Mouse (Mus musculus): ENCODE measurements around the gene Efna1.

Gene Efna1

GRCm38 (mm10) chr3:89243609-89244008 is 37.3 kb downstream of the Efna1 start:
- no peak for DNase-seq

- no peak for DNase-seq
Observed at GRCm38 (mm10) chr3:89242331-89242895, 38.5 kb downstream of the Efna1 start.

- no peak for DNase-seq
Observed at GRCm38 (mm10) chr3:89238494-89238893, 42.4 kb downstream of the Efna1 start.

- DNase-seq, result no peak
Observed at GRCm38 (mm10) chr3:89237682-89238081, 43.3 kb downstream of the Efna1 start.

- DNase-seq, result peak; percentile 76
Observed at GRCm38 (mm10) chr3:89236516-89236915, 44.4 kb downstream of the Efna1 start.

- no peak for DNase-seq
Observed at GRCm38 (mm10) chr3:89233562-89234110, 47.3 kb downstream of the Efna1 start.

GRCm38 (mm10) chr3:89232614-89233013 is 48.3 kb downstream of the Efna1 start:
- DNase-seq, result no peak

- DNase-seq, result no peak
Observed at GRCm38 (mm10) chr3:89231772-89232275, 49.1 kb downstream of the Efna1 start.

- no peak for DNase-seq
Observed at GRCm38 (mm10) chr3:89231345-89231744, 49.6 kb downstream of the Efna1 start.

- no peak for DNase-seq
Observed at GRCm38 (mm10) chr3:89230561-89230960, 50.4 kb downstream of the Efna1 start.

GRCm38 (mm10) chr3:89229276-89229675 is 51.7 kb downstream of the Efna1 start:
- no peak for DNase-seq

GRCm38 (mm10) chr3:89228836-89229235 is 52.1 kb downstream of the Efna1 start, which contains the start of gene Muc1:
Gene Muc1 (plus strand): TSS chr3:89229057.
- DNase-seq, result no peak

GRCm38 (mm10) chr3:89228180-89228549 is 52.8 kb downstream of the Efna1 start:
- DNase-seq, result peak; percentile 85

- DNase-seq, result peak; percentile 95
Observed at GRCm38 (mm10) chr3:89227307-89228179, 53.4 kb downstream of the Efna1 start.

- no peak for DNase-seq
Observed at GRCm38 (mm10) chr3:89226900-89227299, 54.0 kb downstream of the Efna1 start, which contains the start of gene Mtx1. Gene Mtx1 (minus strand): TSS chr3:89227088.

GRCm38 (mm10) chr3:89226361-89226760 is 54.6 kb downstream of the Efna1 start:
- DNase-seq, result no peak

- DNase-seq, result no peak
Observed at GRCm38 (mm10) chr3:89225918-89226317, 55.0 kb downstream of the Efna1 start.

GRCm38 (mm10) chr3:89225321-89225815 is 55.6 kb downstream of the Efna1 start:
- DNase-seq, result no peak

- no peak for DNase-seq
Observed at GRCm38 (mm10) chr3:89224796-89225195, 56.1 kb downstream of the Efna1 start.
